Mouse (Mus musculus) lung, adult 2 months (tissue): ENCODE data around the gene Gm20219.

Experiments
- CTCF ChIP-seq: fragments of 200-500 bp; IDR thresholded peaks from 2 replicates; pipeline ENCODE4 v1.5.1; 2011; ENCODE audit warnings: mild to moderate bottlenecking, low read length, control low read depth; ENCODE audit not compliant: insufficient read depth
- POLR2A ChIP-seq: fragments of 200-500 bp; IDR thresholded peaks from 2 replicates; pipeline ENCODE4 v1.6.1; 2011; ENCODE audit warnings: low read depth, mild to moderate bottlenecking, control low read depth, low read length, borderline replicate concordance; ENCODE audit errors: extremely low read depth

- TF ChIP-seq CTCF (no peak), POLR2A (no peak)
Measured at GRCm38 (mm10) chr17:56509021-56509640, 45.1 kb downstream of the Gm20219 start.
